Mouse (Mus musculus) CH12.LX (cell line): ENCODE data around the gene Itgal. TPM values are rescaled to one million over a fixed set of nuclear protein-coding genes. Genes with fewer than 3 reads are reported as not detected.

Source experiments
- DNase-seq: peaks from one replicate; pipeline ENCODE4 v3.0.0-alpha.2; 2013; ENCODE audit errors: extremely low read depth
- H3K27ac ChIP-seq: 2 replicates; pipeline ENCODE4 v1.5.1; 2012; ENCODE audit warnings: low read depth, mild to moderate bottlenecking, control low read depth, moderate library complexity; ENCODE audit not compliant: insufficient read depth
- H3K27me3 ChIP-seq: replicated peaks from 2 replicates; pipeline ENCODE3; 2012; ENCODE audit warnings: inconsistent platforms
- H3K36me3 ChIP-seq, 2 experiments: replicated peaks in 1 of 2; 2 replicates each; pipeline versions ENCODE3 to v1.6.1; 2012; ENCODE audit warnings: inconsistent platforms in 1 of 2, low read length in 1 of 2, mild to moderate bottlenecking in 1 of 2, mixed read lengths in 1 of 2, moderate library complexity in 1 of 2; ENCODE audit not compliant: control insufficient read depth in 1 of 2, insufficient read depth in 1 of 2
- H3K4me1 ChIP-seq, 2 experiments: 2 replicates each; pipeline ENCODE4 v1.6.1; 2012; ENCODE audit warnings: inconsistent platforms in 1 of 2, moderate library complexity in 1 of 2; ENCODE audit not compliant: insufficient read depth in 2 of 2, control insufficient read depth in 1 of 2
- H3K4me2 ChIP-seq: 2 replicates; pipeline ENCODE4 v1.6.1; 2012; ENCODE audit warnings: low read depth, mild to moderate bottlenecking, control low read depth; ENCODE audit not compliant: poor library complexity, insufficient read depth, severe bottlenecking
- H3K4me3 ChIP-seq, 3 experiments: fragments of 150-350 bp in 1 of 3; sonication (generic) in 1 of 3; replicated peaks in 1 of 3; 2 replicates each; pipeline versions ENCODE3 to v1.5.1; 2011 to 2012; ENCODE audit warnings: low read depth in 2 of 3, low read length in 2 of 3, mild to moderate bottlenecking in 2 of 3, moderate library complexity in 2 of 3, control low read depth in 1 of 3, improper control_type of control experiment in 1 of 3, inconsistent platforms in 1 of 3, mixed read lengths in 1 of 3; ENCODE audit not compliant: poor library complexity in 1 of 3
- H3K79me2 ChIP-seq: replicated peaks from 2 replicates; pipeline ENCODE4 v1.6.1; 2012; ENCODE audit warnings: mild to moderate bottlenecking, moderate library complexity; ENCODE audit not compliant: control insufficient read depth, poor library complexity, insufficient read depth, severe bottlenecking; ENCODE audit errors: extremely low read depth
- H3K9ac ChIP-seq: 2 replicates; pipeline ENCODE4 v1.6.1; 2012; ENCODE audit warnings: low read depth, mild to moderate bottlenecking, control low read depth, moderate library complexity; ENCODE audit not compliant: insufficient read depth
- H3K9me3 ChIP-seq: replicated peaks from 2 replicates; pipeline ENCODE3; 2012; ENCODE audit warnings: low read length, inconsistent platforms, mixed read lengths
- CHD1 ChIP-seq: IDR thresholded peaks from 2 replicates; pipeline ENCODE4 v1.6.1; 2012; ENCODE audit warnings: low read depth, low read length, improper control_type of control experiment, inconsistent platforms
- CHD2 ChIP-seq: IDR thresholded peaks from 2 replicates; pipeline ENCODE4 v1.6.1; 2011; ENCODE audit warnings: low read length, improper control_type of control experiment
- CTCF ChIP-seq, 2 experiments: IDR thresholded peaks in 1 of 2; conservative IDR thresholded peaks in 1 of 2; 2 replicates each; pipeline ENCODE4 v1.5.1; 2011 to 2012; ENCODE audit warnings: low read depth in 2 of 2, low read length in 2 of 2, improper control_type of control experiment in 1 of 2, inconsistent platforms in 1 of 2, mild to moderate bottlenecking in 1 of 2, moderate library complexity in 1 of 2
- ELF1 ChIP-seq: IDR thresholded peaks from 2 replicates; pipeline ENCODE4 v1.6.1; 2014; ENCODE audit warnings: low read depth, mild to moderate bottlenecking, inconsistent platforms, low read length, improper control_type of control experiment
- EP300 ChIP-seq: IDR thresholded peaks from 2 replicates; pipeline ENCODE4 v1.6.1; 2011; ENCODE audit warnings: low read length, improper control_type of control experiment
- ETS1 ChIP-seq: conservative IDR thresholded peaks from 2 replicates; pipeline ENCODE4 v1.6.1; 2012; ENCODE audit warnings: low read depth, mild to moderate bottlenecking, inconsistent platforms, low read length, improper control_type of control experiment, moderate library complexity
- GABPA ChIP-seq: IDR thresholded peaks from 2 replicates; pipeline ENCODE4 v1.6.1; 2012; ENCODE audit warnings: low read depth, low read length, improper control_type of control experiment, inconsistent platforms; ENCODE audit not compliant: insufficient replicate concordance
- JUND ChIP-seq: conservative IDR thresholded peaks from 2 replicates; pipeline ENCODE4 v1.6.1; 2011; ENCODE audit warnings: low read depth, low read length, improper control_type of control experiment
- MAZ ChIP-seq: IDR thresholded peaks from 2 replicates; pipeline ENCODE4 v1.6.1; 2012; ENCODE audit warnings: low read depth, mild to moderate bottlenecking, inconsistent platforms, low read length, improper control_type of control experiment, moderate library complexity
- MYC ChIP-seq: IDR thresholded peaks from 2 replicates; pipeline ENCODE4 v1.6.1; 2011; ENCODE audit warnings: low read depth, mild to moderate bottlenecking, improper control_type of control experiment, low read length
- NELFE ChIP-seq: IDR thresholded peaks from 2 replicates; pipeline ENCODE4 v1.6.1; 2011; ENCODE audit warnings: low read depth, low read length, improper control_type of control experiment
- NRF1 ChIP-seq: IDR thresholded peaks from 2 replicates; pipeline ENCODE4 v1.6.1; 2014; ENCODE audit warnings: low read depth, mild to moderate bottlenecking, inconsistent platforms, low read length, improper control_type of control experiment, moderate library complexity
- RAD21 ChIP-seq: IDR thresholded peaks from 2 replicates; pipeline ENCODE4 v1.6.1; 2011; ENCODE audit warnings: low read depth, mild to moderate bottlenecking, low read length, improper control_type of control experiment, moderate library complexity
- SIN3A ChIP-seq: IDR thresholded peaks from 2 replicates; pipeline ENCODE4 v1.6.1; 2012; ENCODE audit warnings: low read length, improper control_type of control experiment, inconsistent platforms
- SMC3 ChIP-seq: IDR thresholded peaks from 2 replicates; pipeline ENCODE4 v1.6.1; 2011; ENCODE audit warnings: low read depth, low read length, improper control_type of control experiment
- TBP ChIP-seq: conservative IDR thresholded peaks from 2 replicates; pipeline ENCODE4 v1.6.1; 2011; ENCODE audit warnings: low read depth, low read length, improper control_type of control experiment
- ZKSCAN1 ChIP-seq: IDR thresholded peaks from 2 replicates; pipeline ENCODE4 v1.6.1; 2012; ENCODE audit warnings: low read depth, inconsistent platforms, low read length, improper control_type of control experiment, borderline replicate concordance
- ZMIZ1 ChIP-seq: IDR thresholded peaks from 2 replicates; pipeline ENCODE4 v1.6.1; 2012; ENCODE audit warnings: low read depth, mild to moderate bottlenecking, inconsistent platforms, low read length, improper control_type of control experiment
- dilution Hi-C: fragments of 300-500 bp; cut with MboI; formaldehyde crosslinking; loops from 2 replicates; pipeline ENCODE4 v1.14.3; 2020; ENCODE audit warnings: low sequenced_read_pairs; ENCODE audit not compliant: extremely low pct_unique_long_range_greater_than_20kb, extremely low pct_ligation_motif_present
- in situ Hi-C: fragments of 300-500 bp; cut with MboI; formaldehyde crosslinking; loops from 3 replicates; pipeline ENCODE4 v1.14.3; 2019; ENCODE audit warnings: low sequenced_read_pairs, low pct_ligation_motif_present, low pct_unique_long_range_greater_than_20kb, mixed read lengths
- polyA plus RNA-seq: library from polyadenylated mRNA; unstranded; fragments of >175 nt; gene quantifications from 2 replicates; pipeline ENCODE4 v1.2.1, GENCODE M21; 2012; ENCODE audit warnings: low read depth; ENCODE audit not compliant: insufficient read length
- total RNA-seq, 2 experiments: library from RNA; depleted of rRNA; stranded (reverse); fragments of 300-350 nt in 1 of 2; fragments of >200 nt in 1 of 2; gene quantifications; 2 replicates each; pipeline ENCODE4 v1.2.3; 2012 to 2014

The Itgal gene
- total and polyA plus RNA-seq, 3 experiments = 43.9 to 177 (median 69.0) TPM

- TF ChIP-seq TBP = no peak
- peak; percentile 45; the same call in 1 of the 2 replicates for TF ChIP-seq MYC
- TF ChIP-seq JUND = no peak
- no peak for TF ChIP-seq MAZ
- peak; percentile 63 for TF ChIP-seq RAD21
- TF ChIP-seq SMC3 = peak; percentile 65
- peak; percentile 74 for TF ChIP-seq CTCF (conservative IDR thresholded peaks at IDR 0.05 in 1 of 2, IDR thresholded peaks at IDR 0.05 in 1 of 2; ENCODE audit: low read depth in 2 of 2, low read length in 2 of 2)
- Histone ChIP-seq H3K27me3 (no peaks in the 10 kb centered on the region), H3K79me2 (peaks cover 13% of the 10 kb centered on the region), H3K9me3 (no peaks in the 10 kb centered on the region), H3K27ac (no peak overlapping the region), H3K36me3 (peaks cover 92 to 99% of the 10 kb centered on the region in 2 experiments), H3K9ac (no peak overlapping the region), H3K4me3 (no peak overlapping the region), H3K4me1 (peaks cover 0 to 24% of the 10 kb centered on the region in 2 experiments; a peak in 2 of 4 replicates), H3K4me2 (no peak overlapping the region)
- in situ Hi-C loops (no loop called here), dilution Hi-C loops (no loop called here)
- DNase-seq = peak; percentile 65
Measured at GRCm38 (mm10) chr7:127308887-127309286, 12.8 kb downstream of the Itgal start.

- Histone ChIP-seq H3K27ac (no peak overlapping the region), H3K4me3 (no peak overlapping the region), H3K9me3 (no peaks in the 10 kb centered on the region), H3K79me2 (peaks cover 9% of the 10 kb centered on the region), H3K27me3 (no peaks in the 10 kb centered on the region), H3K36me3 (peaks cover 93 to 99% of the 10 kb centered on the region in 2 experiments), H3K4me2 (no peak overlapping the region)
- no peak for DNase-seq
- in situ Hi-C loops = no loop called here
- TF ChIP-seq SIN3A = no peak
- no peak for TF ChIP-seq SMC3
- TF ChIP-seq ZMIZ1 = no peak
- no peak for TF ChIP-seq EP300
- no peak for TF ChIP-seq GABPA
- no peak for TF ChIP-seq ELF1
- no peak for TF ChIP-seq ETS1
- no peak for TF ChIP-seq CHD1
- TF ChIP-seq, all 38 proteins: peak for 0
- peaks cover 0 to 14% of the 10 kb centered on the region in 2 experiments; a peak in 2 of 4 replicates for H3K4me1 ChIP-seq
- dilution Hi-C loops = no loop called here
- no peak overlapping the region for H3K9ac ChIP-seq
Measured at GRCm38 (mm10) chr7:127309951-127310350, 13.9 kb downstream of the Itgal start.

- H3K4me3 ChIP-seq = no peak overlapping the region
- no peaks in the 10 kb centered on the region for H3K9me3 ChIP-seq
- H3K4me2 ChIP-seq = no peak overlapping the region
- DNase-seq = no peak
- no peak for TF ChIP-seq CHD2
- no peak for TF ChIP-seq NELFE
- TF ChIP-seq NRF1 = no peak
- TF ChIP-seq ZMIZ1 = no peak
- TF ChIP-seq ZKSCAN1 = no peak
- TF ChIP-seq, all 38 proteins: peak for 0
- Histone ChIP-seq H3K9ac (no peak overlapping the region), H3K27ac (no peak overlapping the region), H3K79me2 (peaks cover 4% of the 10 kb centered on the region; the same call in 1 of the 2 replicates), H3K36me3 (peaks cover 94 to 99% of the 10 kb centered on the region in 2 experiments), H3K27me3 (no peaks in the 10 kb centered on the region), H3K4me1 (no peaks in the 10 kb centered on the region)
- dilution Hi-C loops = no loop called here
- in situ Hi-C loops = no loop called here
Measured at GRCm38 (mm10) chr7:127313912-127314311, 17.9 kb downstream of the Itgal start.
